Mouse (Mus musculus): ENCODE results near the gene Psapl1. TPM values are rescaled to one million over a fixed set of nuclear protein-coding genes. Genes with fewer than 3 reads are reported as not detected.

Psapl1 gene
- polyA plus RNA-seq, 1 experiment from 2014 or later = not detected

- no peak overlapping the region for H3K4me3 ChIP-seq
- WGBS = 74% methylated on average over 5 of the region's 5 CpGs
- ATAC-seq (ENCODE audit: insufficient number of reproducible peaks, low FRiP score) = no peak
- H3K9ac ChIP-seq = no peak overlapping the region
- peaks cover 4% of the 10 kb centered on the region; the same call in 1 of the 2 replicates for H3K27me3 ChIP-seq (replicated peaks)
- H3K27ac ChIP-seq (ENCODE audit: poor library complexity, severe bottlenecking) = no peak overlapping the region
- no peaks in the 10 kb centered on the region for H3K36me3 ChIP-seq
- H3K4me1 ChIP-seq (replicated peaks) = peaks cover 11% of the 10 kb centered on the region
- H3K9me3 ChIP-seq (replicated peaks) = no peaks in the 10 kb centered on the region
- no peak overlapping the region for H3K4me2 ChIP-seq
Measured at GRCm38 (mm10) chr5:36203421-36203820, 400 bp upstream of the Psapl1 start.

GRCm38 (mm10) chr5:36205397-36205796 lies 1.6 kb downstream of the Psapl1 start:
- Histone ChIP-seq H3K9me3 (replicated peaks) (no peaks in the 10 kb centered on the region), H3K4me3 (no peak overlapping the region), H3K9ac (no peak overlapping the region), H3K4me2 (no peak overlapping the region), H3K27ac (ENCODE audit: poor library complexity, severe bottlenecking) (no peak overlapping the region), H3K36me3 (no peaks in the 10 kb centered on the region), H3K4me1 (replicated peaks) (peaks cover 14% of the 10 kb centered on the region), H3K27me3 (replicated peaks) (peaks cover 4% of the 10 kb centered on the region; the same call in 1 of the 2 replicates)
- no peak for ATAC-seq (ENCODE audit: insufficient number of reproducible peaks, low FRiP score)
- WGBS = 78% methylated on average over 11 of the region's 11 CpGs

GRCm38 (mm10) chr5:36208803-36209202 lies 5.0 kb downstream of the Psapl1 start:
- Histone ChIP-seq H3K4me1 (replicated peaks) (peaks cover 9% of the 10 kb centered on the region), H3K27ac (ENCODE audit: poor library complexity, severe bottlenecking) (no peak overlapping the region), H3K27me3 (replicated peaks) (peaks cover 4% of the 10 kb centered on the region; the same call in 1 of the 2 replicates), H3K4me2 (no peak overlapping the region), H3K4me3 (no peak overlapping the region), H3K36me3 (no peaks in the 10 kb centered on the region), H3K9ac (no peak overlapping the region), H3K9me3 (replicated peaks) (peaks cover under 1% of the 10 kb centered on the region; the same call in 1 of the 2 replicates)
- WGBS = 69% methylated on average over 3 of the region's 3 CpGs
- no peak for ATAC-seq (ENCODE audit: insufficient number of reproducible peaks, low FRiP score)

GRCm38 (mm10) chr5:36213310-36213709 lies 9.5 kb downstream of the Psapl1 start:
- 78% methylated on average over 10 of the region's 10 CpGs for WGBS
- Histone ChIP-seq H3K36me3 (no peaks in the 10 kb centered on the region), H3K27ac (ENCODE audit: poor library complexity, severe bottlenecking) (no peak overlapping the region), H3K4me1 (replicated peaks) (peaks cover 3% of the 10 kb centered on the region), H3K27me3 (replicated peaks) (no peaks in the 10 kb centered on the region), H3K4me2 (no peak overlapping the region), H3K9me3 (replicated peaks) (peaks cover 15% of the 10 kb centered on the region), H3K9ac (no peak overlapping the region), H3K4me3 (no peak overlapping the region)
- ATAC-seq (ENCODE audit: insufficient number of reproducible peaks, low FRiP score) = no peak

GRCm38 (mm10) chr5:36220105-36220504 lies 16.3 kb downstream of the Psapl1 start:
- no peaks in the 10 kb centered on the region for H3K36me3 ChIP-seq
- ATAC-seq (ENCODE audit: insufficient number of reproducible peaks, low FRiP score) = no peak
- no peak overlapping the region for H3K4me2 ChIP-seq
- H3K27me3 ChIP-seq (replicated peaks) = no peaks in the 10 kb centered on the region; the same call in 1 of the 2 replicates
- H3K4me3 ChIP-seq = no peak overlapping the region
- H3K9ac ChIP-seq = no peak overlapping the region
- H3K9me3 ChIP-seq (replicated peaks) = peaks cover 6% of the 10 kb centered on the region
- no peak overlapping the region for H3K27ac ChIP-seq (ENCODE audit: poor library complexity, severe bottlenecking)
- WGBS = 82% methylated on average over 4 of the region's 4 CpGs
- H3K4me1 ChIP-seq (replicated peaks) = peaks cover 9% of the 10 kb centered on the region; the same call in 1 of the 2 replicates

- H3K4me1 ChIP-seq (replicated peaks) = peaks cover 10% of the 10 kb centered on the region; the same call in 1 of the 2 replicates
- ATAC-seq (ENCODE audit: insufficient number of reproducible peaks, low FRiP score) = no peak
- no peaks in the 10 kb centered on the region; the same call in 1 of the 2 replicates for H3K27me3 ChIP-seq (replicated peaks)
- H3K4me2 ChIP-seq = no peak overlapping the region
- peaks cover 6% of the 10 kb centered on the region for H3K9me3 ChIP-seq (replicated peaks)
- H3K27ac ChIP-seq (ENCODE audit: poor library complexity, severe bottlenecking) = no peak overlapping the region
- no peak overlapping the region for H3K4me3 ChIP-seq
- 64% methylated on average over 6 of the region's 6 CpGs for WGBS
- no peak overlapping the region for H3K9ac ChIP-seq
- no peaks in the 10 kb centered on the region for H3K36me3 ChIP-seq
Measured at GRCm38 (mm10) chr5:36220626-36221025, 16.8 kb downstream of the Psapl1 start.

GRCm38 (mm10) chr5:36223787-36224186 lies 20.0 kb downstream of the Psapl1 start:
- Histone ChIP-seq H3K4me2 (no peak overlapping the region), H3K27ac (ENCODE audit: poor library complexity, severe bottlenecking) (no peak overlapping the region), H3K27me3 (replicated peaks) (no peaks in the 10 kb centered on the region; the same call in 1 of the 2 replicates), H3K4me1 (replicated peaks) (peaks cover 29% of the 10 kb centered on the region), H3K9me3 (replicated peaks) (no peaks in the 10 kb centered on the region), H3K9ac (no peak overlapping the region), H3K36me3 (no peaks in the 10 kb centered on the region), H3K4me3 (no peak overlapping the region)
- WGBS = 71% methylated on average over 6 of the region's 6 CpGs
- ATAC-seq (ENCODE audit: insufficient number of reproducible peaks, low FRiP score) = no peak

GRCm38 (mm10) chr5:36225855-36226254 lies 22.0 kb downstream of the Psapl1 start:
- Histone ChIP-seq H3K4me3 (no peak overlapping the region), H3K9ac (no peak overlapping the region), H3K9me3 (replicated peaks) (no peaks in the 10 kb centered on the region), H3K4me2 (no peak overlapping the region), H3K4me1 (replicated peaks) (peaks cover 43% of the 10 kb centered on the region), H3K36me3 (no peaks in the 10 kb centered on the region), H3K27ac (ENCODE audit: poor library complexity, severe bottlenecking) (no peak overlapping the region), H3K27me3 (replicated peaks) (no peaks in the 10 kb centered on the region; the same call in 1 of the 2 replicates)
- no peak for ATAC-seq (ENCODE audit: insufficient number of reproducible peaks, low FRiP score)
- WGBS = 76% methylated on average over 7 of the region's 7 CpGs

- WGBS = 62% methylated on average over 11 of the region's 11 CpGs
- H3K4me2 ChIP-seq = no peak overlapping the region
- no peak overlapping the region for H3K9ac ChIP-seq
- H3K4me3 ChIP-seq = no peak overlapping the region
- H3K36me3 ChIP-seq = no peaks in the 10 kb centered on the region
- ATAC-seq (ENCODE audit: insufficient number of reproducible peaks, low FRiP score) = no peak
- H3K4me1 ChIP-seq (replicated peaks) = peaks cover 39% of the 10 kb centered on the region
- H3K27me3 ChIP-seq (replicated peaks) = no peaks in the 10 kb centered on the region; the same call in 1 of the 2 replicates
- no peaks in the 10 kb centered on the region for H3K9me3 ChIP-seq (replicated peaks)
- H3K27ac ChIP-seq (ENCODE audit: poor library complexity, severe bottlenecking) = no peak overlapping the region
Measured at GRCm38 (mm10) chr5:36226296-36226695, 22.5 kb downstream of the Psapl1 start.

- no peak overlapping the region for H3K27ac ChIP-seq (ENCODE audit: poor library complexity, severe bottlenecking)
Measured at GRCm38 (mm10) chr5:36228405-36229370, 24.9 kb downstream of the Psapl1 start.

GRCm38 (mm10) chr5:36230301-36230780 lies 26.5 kb downstream of the Psapl1 start:
- Histone ChIP-seq H3K4me2 (no peak overlapping the region), H3K9me3 (replicated peaks) (no peaks in the 10 kb centered on the region), H3K27me3 (replicated peaks) (no peaks in the 10 kb centered on the region), H3K4me1 (replicated peaks) (peaks cover 34% of the 10 kb centered on the region), H3K4me3 (no peak overlapping the region), H3K9ac (no peak overlapping the region), H3K36me3 (no peaks in the 10 kb centered on the region), H3K27ac (ENCODE audit: poor library complexity, severe bottlenecking) (no peak overlapping the region)
- ATAC-seq (ENCODE audit: insufficient number of reproducible peaks, low FRiP score) = no peak
- WGBS = 55% methylated on average over 9 of the region's 9 CpGs

More at GRCm38 (mm10) chr5:36228405-36229370, 24.9 kb downstream of the Psapl1 start:
- Histone ChIP-seq H3K27me3 (replicated peaks) (no peaks in the 10 kb centered on the region; the same call in 1 of the 2 replicates), H3K9ac (no peak overlapping the region), H3K9me3 (replicated peaks) (no peaks in the 10 kb centered on the region), H3K36me3 (no peaks in the 10 kb centered on the region), H3K4me2 (no peak overlapping the region), H3K4me3 (no peak overlapping the region), H3K4me1 (replicated peaks) (peaks cover 34% of the 10 kb centered on the region)
- WGBS = 71% methylated on average over 23 of the region's 23 CpGs
- ATAC-seq (ENCODE audit: insufficient number of reproducible peaks, low FRiP score) = no peak
